Mouse (Mus musculus): ENCODE measurements around the gene Rhox3c. TPM values are rescaled to one million over a fixed set of nuclear protein-coding genes. Genes with fewer than 3 reads are reported as not detected.
"Not testable (repeated sequence)": the region's sequence is repeated elsewhere in the genome, so short reads cannot be mapped to it uniquely, and the experiment has no call there.

Gene Rhox3c
- polyA plus RNA-seq (2012; ENCODE audit: insufficient read depth, insufficient read length, missing spikeins): not detected in 2 replicates

DNA sequence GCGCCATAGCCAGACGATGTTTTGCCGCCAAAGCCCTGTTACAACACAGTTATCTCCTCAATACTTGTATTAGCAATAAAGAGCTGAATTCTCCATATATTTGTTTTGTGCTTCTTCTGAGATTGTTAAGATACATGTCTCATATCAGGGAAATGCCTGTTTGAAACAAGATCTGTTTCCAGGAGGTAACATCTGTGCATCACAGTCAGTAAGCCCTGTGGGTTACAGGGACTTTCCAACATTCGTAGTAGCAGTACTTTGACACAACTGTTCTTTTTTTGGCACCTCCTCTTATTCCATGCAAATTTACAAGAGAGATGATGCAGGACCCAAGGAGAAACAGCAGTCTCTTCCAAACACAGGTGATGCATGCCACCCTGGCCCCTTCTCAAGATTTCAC is at the start of gene Rhox3c:
TSS of gene Rhox3c (plus strand) at position 301 of the 400 bp plus-strand sequence.
- not testable (repeated sequence) for H3K4me3 ChIP-seq (ENCODE audit: insufficient read depth, low read length); H3K27ac ChIP-seq (ENCODE audit: insufficient read depth, low read depth, low read length); H3K4me1 ChIP-seq (ENCODE audit: control insufficient read depth, insufficient read depth, low read length)

DNA sequence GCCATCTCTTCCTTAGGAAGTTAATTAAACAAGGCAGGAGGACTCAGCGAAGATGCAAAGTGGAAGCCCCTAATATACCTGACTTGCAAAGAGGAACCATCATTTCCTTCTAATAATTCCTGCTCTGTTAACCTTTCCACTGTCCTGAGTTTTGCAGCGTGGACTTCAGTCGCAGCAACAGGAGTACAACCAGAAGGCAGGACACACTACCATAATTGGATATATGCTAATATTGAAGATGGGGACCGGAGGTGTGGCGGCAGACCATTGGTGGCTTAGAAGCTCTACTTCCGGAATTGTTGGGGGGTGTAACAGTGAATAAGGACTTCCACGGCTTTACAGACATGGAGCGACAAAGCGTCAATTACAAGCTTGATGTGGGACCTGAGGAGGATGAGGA is 46.6 kb upstream of the Rhox3c start, which contains the start of gene Rhox2b:
TSS of gene Rhox2b (plus strand) at position 301 of the 400 bp plus-strand sequence.
- H3K27ac ChIP-seq (ENCODE audit: insufficient read depth, low read depth, low read length); H3K4me3 ChIP-seq (ENCODE audit: insufficient read depth, low read length); H3K4me1 ChIP-seq (ENCODE audit: control insufficient read depth, insufficient read depth, low read length): not testable (repeated sequence)

DNA sequence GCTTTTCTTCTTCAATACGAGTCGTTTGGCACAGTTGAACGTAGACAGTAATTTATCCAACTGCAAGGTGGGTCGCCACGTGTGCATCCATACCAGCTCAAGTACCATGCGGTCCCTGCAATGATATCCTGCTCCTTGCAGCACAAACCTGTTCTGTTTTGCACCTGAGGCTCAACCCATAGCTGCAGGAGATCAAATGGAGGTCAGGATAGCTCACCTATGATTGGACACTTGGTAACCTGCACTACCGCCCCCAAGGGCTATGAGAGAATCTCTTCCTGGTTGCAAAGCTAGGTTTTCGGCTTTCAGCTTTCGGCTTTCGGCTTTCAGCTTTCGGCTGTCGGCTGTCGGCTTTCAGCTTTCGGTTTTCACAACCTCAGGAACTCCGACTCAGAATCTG is 26.2 kb upstream of the Rhox3c start, which contains the start of gene Rhox4b:
TSS of gene Rhox4b (plus strand) at position 301 of the 400 bp plus-strand sequence.
- not testable (repeated sequence) for H3K27ac ChIP-seq (ENCODE audit: insufficient read depth, low read depth, low read length); H3K4me3 ChIP-seq (ENCODE audit: insufficient read depth, low read length); H3K4me1 ChIP-seq (ENCODE audit: control insufficient read depth, insufficient read depth, low read length)

DNA sequence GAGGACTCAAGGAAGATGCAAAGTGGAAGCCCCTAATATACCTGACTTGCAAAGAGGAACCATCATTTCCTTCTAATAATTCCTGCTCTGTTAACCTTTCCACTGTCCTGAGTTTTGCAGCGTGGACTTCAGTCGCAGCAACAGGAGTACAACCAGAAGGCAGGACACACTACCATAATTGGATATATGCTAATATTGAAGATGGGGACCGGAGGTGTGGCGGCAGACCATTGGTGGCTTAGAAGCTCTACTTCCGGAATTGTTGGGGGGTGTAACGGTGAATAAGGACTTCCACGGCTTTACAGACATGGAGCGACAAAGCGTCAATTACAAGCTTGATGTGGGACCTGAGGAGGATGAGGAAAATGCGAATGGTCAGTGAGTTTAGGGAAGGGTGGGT is 5.0 kb upstream of the Rhox3c start, which contains the start of gene Rhox2c:
TSS of gene Rhox2c (plus strand) at position 301 of the 400 bp plus-strand sequence.
- not testable (repeated sequence) for H3K4me1 ChIP-seq (ENCODE audit: control insufficient read depth, insufficient read depth, low read length); H3K27ac ChIP-seq (ENCODE audit: insufficient read depth, low read depth, low read length); H3K4me3 ChIP-seq (ENCODE audit: insufficient read depth, low read length)

GRCm38 (mm10) chrX:37480037-37480436 is 21.7 kb downstream of the Rhox3c start, which contains the start of gene Rhox4c:
Gene Rhox4c (plus strand): TSS chrX:37480337.
- H3K4me1 ChIP-seq (ENCODE audit: control insufficient read depth, insufficient read depth, low read length); H3K4me3 ChIP-seq (ENCODE audit: insufficient read depth, low read length); H3K27ac ChIP-seq (ENCODE audit: insufficient read depth, low read depth, low read length): not testable (repeated sequence)

GRCm38 (mm10) chrX:37514059-37514458 is 55.7 kb downstream of the Rhox3c start, which contains the start of gene Rhox4d:
Gene Rhox4d (plus strand): TSS chrX:37514359.
- not testable (repeated sequence) for H3K4me1 ChIP-seq (ENCODE audit: control insufficient read depth, insufficient read depth, low read length); H3K4me3 ChIP-seq (ENCODE audit: insufficient read depth, low read length); H3K27ac ChIP-seq (ENCODE audit: insufficient read depth, low read depth, low read length)

Other genes with a start within 250 kb of the Rhox3c start
- not detected in 2 replicates for gene Gm9, start 247.5 kb upstream of the Rhox3c start, polyA plus RNA-seq (2012; ENCODE audit: insufficient read depth, insufficient read length, missing spikeins)
- not detected in 2 replicates for gene Rhox1, start 236.3 kb upstream of the Rhox3c start, polyA plus RNA-seq (2012; ENCODE audit: insufficient read depth, insufficient read length, missing spikeins)
- not detected in 2 replicates for gene Rhox2a, start 213.6 kb upstream of the Rhox3c start, polyA plus RNA-seq (2012; ENCODE audit: insufficient read depth, insufficient read length, missing spikeins)
- gene Rhox3a, start 208.7 kb upstream of the Rhox3c start, polyA plus RNA-seq (2012; ENCODE audit: insufficient read depth, insufficient read length, missing spikeins): not detected in 2 replicates
- gene Rhox4a, start 193.2 kb upstream of the Rhox3c start, polyA plus RNA-seq (2012; ENCODE audit: insufficient read depth, insufficient read length, missing spikeins): not detected in 2 replicates
- not detected in 2 replicates for gene Rhox3a2, start 78.6 kb upstream of the Rhox3c start, polyA plus RNA-seq (2012; ENCODE audit: insufficient read depth, insufficient read length, missing spikeins)
- gene Rhox4a2, start 67.7 kb upstream of the Rhox3c start, polyA plus RNA-seq (2012; ENCODE audit: insufficient read depth, insufficient read length, missing spikeins): not detected in 2 replicates
- not detected in 2 replicates for gene Rhox2b, start 46.5 kb upstream of the Rhox3c start, polyA plus RNA-seq (2012; ENCODE audit: insufficient read depth, insufficient read length, missing spikeins)
- not detected in 2 replicates for gene Rhox4b, start 26.1 kb upstream of the Rhox3c start, polyA plus RNA-seq (2012; ENCODE audit: insufficient read depth, insufficient read length, missing spikeins)
- not detected in 2 replicates for gene Rhox2c, start 4.9 kb upstream of the Rhox3c start, polyA plus RNA-seq (2012; ENCODE audit: insufficient read depth, insufficient read length, missing spikeins)
- gene Rhox4c, start 21.8 kb downstream of the Rhox3c start, polyA plus RNA-seq (2012; ENCODE audit: insufficient read depth, insufficient read length, missing spikeins): not detected in 2 replicates
- not detected in 2 replicates for gene Rhox2d, start 34.8 kb downstream of the Rhox3c start, polyA plus RNA-seq (2012; ENCODE audit: insufficient read depth, insufficient read length, missing spikeins)
- gene Rhox4d, start 55.8 kb downstream of the Rhox3c start, polyA plus RNA-seq (2012; ENCODE audit: insufficient read depth, insufficient read length, missing spikeins): not detected in 2 replicates
- not detected in 2 replicates for gene Rhox2e, start 71.9 kb downstream of the Rhox3c start, polyA plus RNA-seq (2012; ENCODE audit: insufficient read depth, insufficient read length, missing spikeins)
- not detected in 2 replicates for gene Rhox3e, start 83.4 kb downstream of the Rhox3c start, polyA plus RNA-seq (2012; ENCODE audit: insufficient read depth, insufficient read length, missing spikeins)
- not detected in 2 replicates for gene Rhox4e, start 98.8 kb downstream of the Rhox3c start, polyA plus RNA-seq (2012; ENCODE audit: insufficient read depth, insufficient read length, missing spikeins)
- gene Rhox2f, start 112.8 kb downstream of the Rhox3c start, polyA plus RNA-seq (2012; ENCODE audit: insufficient read depth, insufficient read length, missing spikeins): not detected in 2 replicates
- not detected in 2 replicates for gene Rhox3f, start 122.4 kb downstream of the Rhox3c start, polyA plus RNA-seq (2012; ENCODE audit: insufficient read depth, insufficient read length, missing spikeins)
- gene Rhox4f, start 149.1 kb downstream of the Rhox3c start, polyA plus RNA-seq (2012; ENCODE audit: insufficient read depth, insufficient read length, missing spikeins): not detected in 2 replicates
- not detected in 2 replicates for gene Rhox3g, start 170.0 kb downstream of the Rhox3c start, polyA plus RNA-seq (2012; ENCODE audit: insufficient read depth, insufficient read length, missing spikeins)
- gene Rhox2g, start 184.9 kb downstream of the Rhox3c start, polyA plus RNA-seq (2012; ENCODE audit: insufficient read depth, insufficient read length, missing spikeins): not detected in 2 replicates
- gene Rhox4g, start 192.7 kb downstream of the Rhox3c start, polyA plus RNA-seq (2012; ENCODE audit: insufficient read depth, insufficient read length, missing spikeins): not detected in 2 replicates
- gene Rhox3h, start 210.2 kb downstream of the Rhox3c start, polyA plus RNA-seq (2012; ENCODE audit: insufficient read depth, insufficient read length, missing spikeins): not detected in 2 replicates
- gene Rhox2h, start 214.7 kb downstream of the Rhox3c start, polyA plus RNA-seq (2012; ENCODE audit: insufficient read depth, insufficient read length, missing spikeins): not detected in 2 replicates